ENCODE assay signal across 21 mouse cellular contexts in genomic region chr4:154125202-154125601, GRCm38 (mm10). TPM values are rescaled to one million over a fixed set of nuclear protein-coding genes. Genes with fewer than 3 reads are reported as not detected.
DNase-seq lines count a peak whose midpoint lies in the region; TF ChIP-seq lines count a peak whose summit lies in the region.
"Had no signal": no experiment of that assay in that cellular context is flagged by ENCODE, and none has a peak within 500 bp of the region (broad histone marks: within the 10 kb centered on the region; RNA-seq: fewer than 3 reads in every experiment).

No protein-coding gene starts in this region.

- TF ChIP-seq RAD21 in CH12.LX (IDR thresholded peaks at IDR 0.05; ENCODE audit: low read depth, low read length) = no peak; the same call in none of the 2 replicates

- H3K4me3 ChIP-seq in CH12.LX (replicated peaks in 1 of 3; ENCODE audit: low read depth in 2 of 3, low read length in 2 of 3, poor library complexity in 1 of 3) = peak overlapping the region; percentile 56 to 69 (median 65)
- no peak overlapping the region for H3K4me3 ChIP-seq in heart, embryonic 10.5 days

- H3K9me3 ChIP-seq in CH12.LX (replicated peaks; ENCODE audit: low read length) = no peaks in the 10 kb centered on the region
- no peaks in the 10 kb centered on the region for H3K9me3 ChIP-seq in heart, embryonic 10.5 days

- H3K4me1 ChIP-seq in CH12.LX (ENCODE audit: control insufficient read depth in 1 of 2, insufficient read depth in 2 of 2) = peaks cover 27 to 79% of the 10 kb centered on the region in 2 experiments
- no peaks in the 10 kb centered on the region for H3K4me1 ChIP-seq in heart, embryonic 10.5 days

- dilution Hi-C loops in CH12.LX (cut with MboI; ENCODE audit: extremely low pct_ligation_motif_present, extremely low pct_unique_long_range_greater_than_20kb, low sequenced_read_pairs) = no loop called here

- 68% methylated on average over 5 of the region's 5 CpGs for WGBS in heart, embryonic 10.5 days

- TF ChIP-seq CTCF in CH12.LX (conservative IDR thresholded peaks at IDR 0.05 in 1 of 2, IDR thresholded peaks at IDR 0.05 in 1 of 2; ENCODE audit: low read depth in 2 of 2, low read length in 2 of 2) = peak in 1 of 2 experiments; percentile 6; a peak in 1 of 4 replicates

- TF ChIP-seq POLR2A in CH12.LX (IDR thresholded peaks at IDR 0.05; ENCODE audit: low read depth, low read length) = peak; percentile 64

- peak; percentile 96 for TF ChIP-seq EP300 in CH12.LX (IDR thresholded peaks at IDR 0.05; ENCODE audit: low read length)

- H3K79me2 ChIP-seq in CH12.LX (replicated peaks; ENCODE audit: control insufficient read depth, extremely low read depth, insufficient read depth, poor library complexity, severe bottlenecking) = peaks cover 71% of the 10 kb centered on the region

- in situ Hi-C loops in CH12.LX (cut with MboI; ENCODE audit: low pct_ligation_motif_present, low pct_unique_long_range_greater_than_20kb, low sequenced_read_pairs) = loop anchor here (25.0 kb wide), 1 partner anchor 812 kb away; the partner anchor contains the start of gene Tnfrsf14

- peak overlapping the region; percentile 94 for H3K4me2 ChIP-seq in CH12.LX (ENCODE audit: insufficient read depth, low read depth, poor library complexity, severe bottlenecking)

- H3K27me3 ChIP-seq in CH12.LX (replicated peaks) = no peaks in the 10 kb centered on the region
- H3K27me3 ChIP-seq in heart, embryonic 10.5 days (ENCODE audit: insufficient read depth, poor library complexity, severe bottlenecking) = peaks cover 52% of the 10 kb centered on the region

- peak overlapping the region; percentile 84 for H3K27ac ChIP-seq in CH12.LX (ENCODE audit: insufficient read depth, low read depth)
- no peak overlapping the region for H3K27ac ChIP-seq in heart, embryonic 10.5 days

- H3K36me3 ChIP-seq in CH12.LX (replicated peaks in 1 of 2; ENCODE audit: control insufficient read depth in 1 of 2, insufficient read depth in 1 of 2, low read length in 1 of 2) = peaks cover 14 to 28% of the 10 kb centered on the region in 2 experiments
- H3K36me3 ChIP-seq in heart, embryonic 10.5 days = no peaks in the 10 kb centered on the region
- H3K36me3 ChIP-seq: G1E had no signal

- peak overlapping the region; percentile 90 for H3K9ac ChIP-seq in CH12.LX (ENCODE audit: insufficient read depth, low read depth)

- DNase-seq in A20 (ENCODE audit: low read depth, low spot score) (peak; percentile 61), CH12.LX (ENCODE audit: extremely low read depth) (peak; percentile 74)
- no peak for DNase-seq in heart, embryonic 10.5 days (ENCODE audit: low spot score)
- DNase-seq in Muller cell, postnatal 12 days (ENCODE audit: inconsistent ontology term) = no peak
- DNase-seq: adrenal gland, adult 2 months; adrenal gland, adult 8-10 months; adrenal gland, postnatal 10 days; adrenal gland, postnatal 14 days; adrenal gland, postnatal 25 days; adrenal gland, postnatal 36 days; B cell, adult 2 months; cerebellum, adult 11 months; cerebellum, adult 11-12 months; cerebellum, adult 18-20 months; cerebellum, adult 2 months; cerebellum, adult 8-10 months; cerebellum, adult 9-10 months had no signal

TF ChIP-seq in CH12.LX, 34 proteins besides CTCF, POLR2A, EP300 and RAD21:
- TF ChIP-seq SIN3A (IDR thresholded peaks at IDR 0.05; ENCODE audit: low read length) = peak; percentile 92
- TF ChIP-seq MEF2A (IDR thresholded peaks at IDR 0.05; ENCODE audit: borderline replicate concordance, low read depth, low read length) = peak; percentile 92
- TF ChIP-seq SMC3 (IDR thresholded peaks at IDR 0.05; ENCODE audit: low read depth, low read length) = no peak; the same call in 1 of the 2 replicates
- TF ChIP-seq POLR2AphosphoS2 (IDR thresholded peaks at IDR 0.05; ENCODE audit: low read depth, low read length) = no peak
- TF ChIP-seq MAZ (IDR thresholded peaks at IDR 0.05; ENCODE audit: low read depth, low read length) = peak; percentile 92
- TF ChIP-seq USF1 (IDR thresholded peaks at IDR 0.05; ENCODE audit: low read depth, low read length) = no peak
- TF ChIP-seq MYC (IDR thresholded peaks at IDR 0.05; ENCODE audit: low read depth, low read length) = peak; percentile 68; the same call in 1 of the 2 replicates
- TF ChIP-seq RCOR1 (conservative IDR thresholded peaks at IDR 0.05; ENCODE audit: low read depth, low read length) = peak; percentile 95
- TF ChIP-seq JUN (IDR thresholded peaks at IDR 0.05; ENCODE audit: insufficient read depth, low read depth, low read length) = peak; percentile 77
- peak; percentile 70; the same call in 1 of the 2 replicates for TF ChIP-seq KAT2A (IDR thresholded peaks at IDR 0.05; ENCODE audit: insufficient replicate concordance, low read length)
- no peak for TF ChIP-seq UBTF (IDR thresholded peaks at IDR 0.05; ENCODE audit: low read depth, low read length)
- TF ChIP-seq MAFK (IDR thresholded peaks at IDR 0.05; ENCODE audit: insufficient replicate concordance, low read length) = 0 out of 2 replicates have a peak, but pooled peaks have one; percentile 58
- no peak for TF ChIP-seq USF2 (conservative IDR thresholded peaks at IDR 0.05; ENCODE audit: low read depth, low read length)
- TF ChIP-seq NELFE (IDR thresholded peaks at IDR 0.05; ENCODE audit: low read depth, low read length) = peak; percentile 68
- TF ChIP-seq E2F4 (IDR thresholded peaks at IDR 0.05; ENCODE audit: insufficient replicate concordance, low read depth, low read length) = no peak
- TF ChIP-seq MXI1 (IDR thresholded peaks at IDR 0.05; ENCODE audit: low read depth, low read length) = peak; percentile 76
- TF ChIP-seq BHLHE40 (IDR thresholded peaks at IDR 0.05; ENCODE audit: low read depth, low read length) = peak; percentile 95
- TF ChIP-seq ZNF384 (IDR thresholded peaks at IDR 0.05; ENCODE audit: low read depth, low read length) = peak; percentile 25; the same call in 1 of the 2 replicates
- peak; percentile 71 for TF ChIP-seq JUND (conservative IDR thresholded peaks at IDR 0.05; ENCODE audit: low read depth, low read length)
- peak; percentile 61 for TF ChIP-seq ELF1 (IDR thresholded peaks at IDR 0.05; ENCODE audit: low read depth, low read length)
- peak; percentile 94 for TF ChIP-seq IRF4 (IDR thresholded peaks at IDR 0.05; ENCODE audit: low read depth, low read length)
- no peak for TF ChIP-seq ZKSCAN1 (IDR thresholded peaks at IDR 0.05; ENCODE audit: borderline replicate concordance, low read depth, low read length)
- peak; percentile 99 for TF ChIP-seq TCF12 (IDR thresholded peaks at IDR 0.05; ENCODE audit: low read depth, low read length)
- peak; percentile 96 for TF ChIP-seq ETS1 (conservative IDR thresholded peaks at IDR 0.05; ENCODE audit: low read depth, low read length)
- peak; percentile 82 for TF ChIP-seq ZMIZ1 (IDR thresholded peaks at IDR 0.05; ENCODE audit: low read depth, low read length)
- peak; percentile 75; the same call in 1 of the 2 replicates for TF ChIP-seq CHD1 (IDR thresholded peaks at IDR 0.05; ENCODE audit: low read depth, low read length)
- peak; percentile 87 for TF ChIP-seq TBP (conservative IDR thresholded peaks at IDR 0.05; ENCODE audit: low read depth, low read length)
- no peak for TF ChIP-seq PAX5 (IDR thresholded peaks at IDR 0.05; ENCODE audit: low read length)
- TF ChIP-seq ZC3H11A (IDR thresholded peaks at IDR 0.05; ENCODE audit: low read depth, low read length) = no peak
- TF ChIP-seq MAX (IDR thresholded peaks at IDR 0.05; ENCODE audit: low read length) = peak; percentile 74
- TF ChIP-seq HCFC1 (IDR thresholded peaks at IDR 0.05; ENCODE audit: low read depth, low read length) = peak; percentile 57
- TF ChIP-seq NRF1 (IDR thresholded peaks at IDR 0.05; ENCODE audit: low read depth, low read length) = 0 out of 2 replicates have a peak, but pooled peaks have one; percentile 32
- no peak for TF ChIP-seq GABPA (IDR thresholded peaks at IDR 0.05; ENCODE audit: insufficient replicate concordance, low read depth, low read length)
- peak; percentile 76 for TF ChIP-seq CHD2 (IDR thresholded peaks at IDR 0.05; ENCODE audit: low read length)

RNA-seq across cellular contexts. Expression of gene Trp73, which starts 14.8 kb away (rescaled TPM):
- 27.7 and 34.3 TPM in 2 replicates for total RNA-seq in CH12.LX (2012; rRNA removed)
- 12.5 and 14.0 TPM in 2 replicates for total RNA-seq in CH12.LX (2014; rRNA removed)
- 19.0 and 30.0 TPM in 2 replicates for polyA plus RNA-seq in CH12.LX (2012; ENCODE audit: insufficient read length, low read depth)
- polyA plus RNA-seq in heart, embryonic 10.5 days (2016; fragmentation: Nextera tagmentation; extraction: Ambion mirVana) = 0.09 TPM in 1 of 2 replicates, not detected in the other
- total RNA-seq: adrenal gland, adult 18-20 months; adrenal gland, adult 2 months; adrenal gland, postnatal 14 days; adrenal gland, postnatal 25 days; adrenal gland, postnatal 36 days had no signal
- polyA plus RNA-seq: activated CD4-positive, CD25-positive, alpha-beta regulatory T cell, adult 4 months; CD4-positive, CD25-positive, alpha-beta regulatory T cell, adult 4 months; G1E had no signal

RNA-seq across cellular contexts. Expression of gene Wrap73, which starts 17.0 kb away (rescaled TPM):
- total RNA-seq in CH12.LX (2012; rRNA removed) (70.1 and 77.6 TPM in 2 replicates), CH12.LX (2014; rRNA removed) (42.4 and 49.3 TPM in 2 replicates)
- polyA plus RNA-seq in CH12.LX (2012; ENCODE audit: insufficient read length, low read depth) = 31.5 and 32.1 TPM in 2 replicates
- polyA plus RNA-seq in heart, embryonic 10.5 days (2016; fragmentation: Nextera tagmentation; extraction: Ambion mirVana) = 27.7 and 33.2 TPM in 2 replicates

RNA-seq across cellular contexts. Expression of gene Tprgl, which starts 35.3 kb away (rescaled TPM):
- 47.5 and 48.6 TPM in 2 replicates for total RNA-seq in CH12.LX (2012; rRNA removed)
- 64.1 and 64.5 TPM in 2 replicates for total RNA-seq in CH12.LX (2014; rRNA removed)
- 62.5 and 67.8 TPM in 2 replicates for polyA plus RNA-seq in CH12.LX (2012; ENCODE audit: insufficient read length, low read depth)
- polyA plus RNA-seq in heart, embryonic 10.5 days (2016; fragmentation: Nextera tagmentation; extraction: Ambion mirVana) = 125 and 140 TPM in 2 replicates

RNA-seq across cellular contexts. Expression of gene Megf6, which starts 45.3 kb away (rescaled TPM):
- total RNA-seq in CH12.LX (2012; rRNA removed) (not detected in 2 replicates), CH12.LX (2014; rRNA removed) (not detected in 2 replicates)
- not detected in 2 replicates for polyA plus RNA-seq in CH12.LX (2012; ENCODE audit: insufficient read length, low read depth)
- 8.7 and 13.5 TPM in 2 replicates for polyA plus RNA-seq in heart, embryonic 10.5 days (2016; fragmentation: Nextera tagmentation; extraction: Ambion mirVana)
- polyA plus RNA-seq: activated CD4-positive, CD25-positive, alpha-beta regulatory T cell, adult 4 months; CD4-positive, CD25-positive, alpha-beta regulatory T cell, adult 4 months had no signal

Comparison
In these comparisons a context has a peak if more than half of its experiments do, and no peak if none do; other contexts are left out.
1. DNase-seq: peak in A20 (single experiment) and CH12.LX (single experiment); none in heart, embryonic 10.5 days (single experiment) and Muller cell, postnatal 12 days (single experiment).
2. RNA of gene Trp73, which starts 14.8 kb away (polyA plus RNA-seq): 19.0 to 30.0 TPM in CH12.LX; 0.09 TPM in heart, embryonic 10.5 days; every median in the first group is over 10 times any median in the second.